Mouse (Mus musculus) spleen, postnatal 36 days (tissue): ENCODE data around the gene Zcchc17.

Source experiments
- DNase-seq, 2 experiments: peaks; one replicate each; pipeline ENCODE4 v3.0.0; 2022; ENCODE audit warnings: low spot score in 2 of 2, mixed read lengths in 1 of 2

The Zcchc17 gene

DNA sequence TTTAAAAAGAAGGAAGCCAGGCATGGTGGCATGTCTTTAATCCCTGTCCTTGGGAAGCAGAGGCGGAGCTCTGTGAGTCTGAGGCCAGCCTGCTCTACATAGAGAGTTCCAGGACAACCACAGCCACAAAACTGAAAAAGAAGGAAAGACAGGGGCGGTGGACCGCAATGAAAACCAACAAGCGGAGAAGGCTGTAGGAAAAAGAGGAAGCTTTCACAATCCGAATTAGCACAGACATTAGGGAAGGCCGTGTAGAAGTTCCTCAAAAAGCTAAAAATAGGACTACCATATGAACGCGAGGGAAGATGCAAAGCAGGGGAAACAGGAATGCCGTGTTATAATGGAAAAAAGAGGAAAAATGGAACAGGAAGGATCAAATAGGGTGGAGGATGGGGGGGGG lies 75.9 kb downstream of the Zcchc17 start:
- DNase-seq, result no peak

DNA sequence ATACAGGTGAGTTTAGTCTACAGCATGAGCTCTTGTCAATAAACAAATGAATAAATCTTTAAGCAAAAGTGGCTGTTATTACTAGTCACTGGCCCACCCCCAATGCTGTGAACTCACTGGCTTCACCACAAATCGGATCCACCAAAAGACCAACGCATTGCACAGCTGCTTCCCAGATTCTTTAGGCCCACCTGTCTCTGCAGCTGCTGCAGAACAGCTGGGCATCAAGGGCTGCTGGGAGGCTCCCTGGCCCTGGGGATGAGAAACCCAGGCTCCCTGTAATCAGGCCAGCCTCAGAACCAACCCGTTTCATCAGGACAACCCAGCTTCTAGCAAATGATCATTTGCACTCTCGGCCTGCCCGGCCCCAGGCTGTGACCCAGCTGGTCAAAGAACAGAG lies 76.9 kb downstream of the Zcchc17 start:
- no peak for DNase-seq

DNA sequence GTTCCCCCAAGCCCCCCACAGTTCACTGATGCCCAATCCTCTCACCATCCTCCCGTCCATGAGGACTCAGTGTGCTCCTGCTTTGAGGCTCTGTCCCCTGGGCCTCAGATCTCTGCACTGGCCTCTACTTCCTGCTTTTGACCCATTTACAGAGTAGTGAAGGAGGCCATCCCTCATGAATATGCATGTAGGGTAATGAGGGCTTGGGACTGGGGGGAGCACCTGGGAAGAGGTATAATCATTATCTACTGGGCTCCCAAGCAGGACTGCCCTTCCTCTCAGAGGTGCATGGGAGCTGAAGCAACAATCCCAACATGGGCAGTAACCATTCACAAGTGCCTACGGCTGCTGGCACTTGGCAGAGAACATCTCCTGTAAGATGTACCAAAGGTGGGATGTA lies 80.6 kb downstream of the Zcchc17 start, which contains the start of gene Serinc2:
TSS of gene Serinc2 (minus strand) at position 101 of the 400 bp plus-strand sequence.
- no peak for DNase-seq

DNA sequence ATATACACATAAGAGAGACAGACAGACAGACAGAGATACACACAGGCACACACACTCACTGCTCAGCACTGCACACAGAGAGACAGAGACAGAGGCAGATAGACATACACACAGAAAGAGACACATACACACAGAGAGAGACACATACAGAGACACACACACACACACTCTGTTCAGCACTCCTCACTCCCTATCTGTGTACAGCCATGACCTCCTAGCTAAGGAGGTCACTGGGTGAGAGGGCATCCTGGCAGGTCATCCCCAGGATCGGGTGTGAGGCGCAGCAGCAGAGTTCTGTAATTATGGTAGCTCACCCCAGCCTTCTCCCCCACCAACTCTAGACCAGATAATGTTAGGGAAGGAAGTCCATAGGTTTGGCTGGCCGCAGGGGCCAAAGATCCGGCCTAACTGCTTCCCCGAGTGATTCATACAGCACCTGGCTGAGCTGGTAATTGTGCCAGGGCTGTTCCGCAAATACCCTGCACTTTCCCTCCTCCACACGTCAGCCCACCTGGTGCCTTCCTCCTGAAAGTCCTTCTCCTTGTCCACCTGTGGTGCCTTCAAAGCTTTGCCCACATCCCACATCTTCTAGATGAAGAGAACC lies 83.1 kb downstream of the Zcchc17 start:
- no peak for DNase-seq

DNA sequence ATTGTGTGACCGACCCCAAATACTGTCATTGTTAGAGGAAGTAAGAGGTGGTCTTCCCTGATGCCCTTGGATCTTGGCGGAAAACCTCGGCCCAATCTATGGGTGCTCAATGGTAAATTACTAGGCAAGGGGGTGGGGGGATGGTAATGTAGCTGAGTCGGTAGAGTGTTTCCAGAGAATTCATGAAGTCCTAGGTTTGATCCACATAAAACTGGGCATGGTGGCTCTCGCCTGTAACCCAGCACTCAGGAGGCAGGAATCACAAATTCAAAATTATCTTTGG lies 84.0 kb downstream of the Zcchc17 start:
- no peak for DNase-seq

DNA sequence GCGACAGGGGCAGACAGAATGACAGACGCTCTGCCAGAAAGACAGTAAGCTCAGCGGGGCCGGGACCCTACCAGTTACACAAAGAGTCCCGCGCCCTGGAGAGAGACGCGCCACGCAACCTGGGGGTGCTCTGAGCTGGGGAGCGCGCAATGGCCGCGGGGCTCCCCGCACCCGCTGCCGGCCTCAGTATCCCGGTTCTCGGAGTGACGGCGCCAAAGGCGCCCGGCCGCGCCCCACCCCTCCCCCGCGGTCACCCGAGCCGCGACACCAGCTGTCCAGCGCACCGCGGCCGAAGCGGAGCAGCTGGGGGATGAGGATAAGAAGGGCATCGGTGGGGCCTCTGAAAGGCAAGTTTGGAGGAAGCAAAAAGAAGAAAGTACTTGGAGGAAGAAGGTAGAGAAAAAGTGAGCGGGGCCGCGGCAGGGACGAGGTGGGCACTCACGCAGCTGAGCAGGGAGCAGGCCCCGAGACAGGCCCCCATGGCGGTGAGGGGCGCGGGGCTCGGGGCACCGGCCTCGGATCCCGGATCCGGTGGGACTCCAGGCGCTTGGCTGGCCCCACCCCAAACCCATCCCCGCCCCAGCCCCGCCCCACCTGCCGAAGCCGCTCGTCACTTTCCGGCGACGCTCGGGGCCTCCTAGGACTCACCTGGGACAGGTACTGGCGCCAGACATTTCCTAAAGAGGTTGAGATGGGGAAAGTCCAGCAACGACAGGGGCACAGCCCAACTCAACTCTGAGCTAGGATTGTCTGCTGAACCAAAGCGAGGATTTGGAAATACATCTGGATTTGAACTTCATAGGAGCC lies 84.5 kb downstream of the Zcchc17 start:
- DNase-seq, result no peak

DNA sequence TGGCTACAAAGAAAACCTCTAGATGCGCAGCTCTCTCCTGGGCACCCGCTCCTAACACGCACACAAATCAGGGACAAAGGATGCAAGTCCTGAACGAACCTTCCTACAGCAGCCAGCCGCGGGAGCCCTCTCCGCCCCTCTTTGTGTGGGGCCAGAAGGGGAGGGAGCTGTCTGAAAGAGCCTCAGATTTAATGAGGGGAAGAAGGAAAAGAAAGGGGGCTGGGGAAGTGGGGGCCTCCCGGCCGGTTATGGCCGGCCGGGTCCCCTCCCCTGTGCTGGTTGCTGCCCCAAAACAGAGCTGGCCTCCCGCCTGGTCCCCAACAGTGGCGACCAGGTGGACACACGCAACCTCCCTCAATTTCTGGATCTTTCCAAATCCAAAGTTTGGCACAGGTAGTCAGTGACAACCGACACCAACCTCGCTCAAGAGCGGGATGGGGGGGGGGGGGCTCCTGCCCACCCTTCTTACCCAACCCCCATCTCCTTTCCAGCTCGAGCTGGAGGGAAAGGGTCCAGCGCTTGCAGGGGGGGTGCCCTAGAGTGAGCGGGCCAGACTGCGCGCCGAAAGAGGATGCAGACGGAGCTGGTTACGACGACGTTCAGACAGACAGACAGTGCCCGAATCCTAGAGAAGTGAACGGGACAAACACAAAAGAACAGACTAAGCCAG lies 85.3 kb downstream of the Zcchc17 start:
- no peak for DNase-seq

DNA sequence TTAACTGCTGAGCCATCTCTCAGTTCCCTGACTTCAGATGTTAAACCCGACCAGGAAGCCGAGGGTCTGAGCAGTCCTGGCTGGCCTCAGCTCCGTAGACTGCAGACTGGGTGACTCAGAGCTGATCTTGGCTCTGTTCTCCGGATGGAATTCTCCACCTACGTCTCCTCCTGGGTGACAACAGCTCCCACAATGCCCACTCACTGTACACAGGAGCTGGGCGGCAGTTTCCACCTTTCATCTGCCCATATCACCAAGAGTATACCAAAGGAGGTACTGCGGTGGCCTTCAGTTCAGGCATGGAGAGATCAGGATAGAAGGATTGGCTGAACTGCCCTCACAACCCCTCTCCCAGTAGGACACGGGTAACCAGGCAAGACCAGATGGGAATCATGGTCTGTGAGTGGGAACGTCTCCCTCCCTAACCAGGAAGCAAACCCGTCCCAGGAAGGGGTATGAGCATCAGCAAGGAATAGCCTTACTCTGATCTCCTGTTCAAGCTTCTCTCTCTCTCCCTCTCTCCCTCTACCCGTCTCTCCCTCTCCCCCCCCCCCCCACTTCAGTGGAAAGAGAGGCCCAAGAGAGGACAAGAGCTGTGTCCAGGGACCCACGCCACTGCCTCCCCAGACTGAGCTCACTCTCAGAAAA lies 85.9 kb downstream of the Zcchc17 start:
- DNase-seq, result no peak

DNA sequence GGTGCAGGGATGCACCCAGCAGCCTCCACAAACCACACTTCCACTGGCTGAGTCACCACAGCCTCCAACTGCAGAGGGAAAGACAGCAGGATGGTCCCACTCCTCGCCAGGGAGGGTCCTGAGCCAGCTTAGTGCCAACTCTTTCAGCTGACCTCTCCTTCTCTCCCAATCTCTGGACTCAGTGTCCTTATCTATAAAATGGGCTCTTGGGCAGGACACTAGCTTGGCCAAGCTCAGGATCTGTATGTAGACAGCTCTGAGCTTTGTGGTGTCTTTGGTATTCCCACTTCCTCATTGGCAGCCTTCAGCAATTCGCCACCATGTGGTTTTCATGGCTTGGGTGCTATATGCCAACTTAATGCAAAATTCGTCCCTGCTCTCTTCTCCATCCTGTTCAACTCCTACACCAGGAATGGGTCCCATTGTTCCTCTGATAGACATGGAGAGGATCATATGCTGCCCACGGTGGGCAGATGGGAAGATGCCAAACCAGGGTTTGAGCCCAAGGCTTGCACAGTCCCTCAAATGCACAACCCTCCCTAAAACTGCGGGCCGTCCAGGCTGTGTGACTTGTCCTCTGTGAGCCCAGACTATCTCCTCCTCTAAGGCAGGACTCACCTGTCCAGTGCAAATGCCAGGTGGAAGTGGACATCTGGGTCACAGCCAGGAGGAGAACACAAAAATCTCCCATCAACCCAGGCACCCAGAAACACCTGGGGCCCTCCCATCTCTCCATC lies 89.0 kb downstream of the Zcchc17 start:
- DNase-seq, result no peak

DNA sequence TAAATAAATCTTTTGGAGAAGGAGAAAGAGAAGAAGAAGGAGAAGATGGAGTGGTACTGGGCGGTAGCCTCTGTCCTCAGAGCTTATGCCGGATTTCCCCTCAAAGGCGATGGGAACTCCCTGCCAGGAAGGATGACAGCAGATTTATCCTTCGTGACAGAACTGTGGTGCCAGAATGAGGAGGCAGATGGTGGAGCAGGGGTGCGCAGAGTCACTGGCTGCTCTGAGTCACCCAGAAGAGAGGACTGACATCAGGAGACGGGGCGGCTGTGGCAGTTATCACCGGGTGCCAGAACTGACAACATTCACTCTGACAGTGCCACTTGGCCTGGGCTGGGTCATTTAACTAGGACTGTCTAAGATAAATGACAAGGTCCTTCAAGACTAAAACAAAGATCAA lies 89.7 kb downstream of the Zcchc17 start:
- DNase-seq, result peak; percentile 9 to 18

DNA sequence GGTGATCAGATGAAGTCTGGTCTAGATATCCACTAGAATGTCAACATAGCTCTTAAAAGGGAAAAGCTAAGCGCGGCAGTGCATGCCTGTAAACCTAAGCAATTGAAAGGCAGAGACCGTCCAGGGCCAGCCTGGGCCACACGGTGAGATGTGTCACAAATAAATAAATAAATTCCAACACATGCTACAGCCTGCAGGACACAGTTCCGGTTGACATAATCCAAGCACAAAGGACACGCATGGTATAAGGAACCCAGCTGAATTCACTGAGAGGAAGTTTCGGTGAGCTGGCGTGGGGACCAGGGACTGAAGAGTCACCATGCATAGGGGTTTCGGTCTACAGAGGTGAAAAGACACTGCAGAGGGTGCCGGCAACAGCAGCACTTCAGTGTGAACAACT lies 91.0 kb downstream of the Zcchc17 start:
- no peak for DNase-seq

DNA sequence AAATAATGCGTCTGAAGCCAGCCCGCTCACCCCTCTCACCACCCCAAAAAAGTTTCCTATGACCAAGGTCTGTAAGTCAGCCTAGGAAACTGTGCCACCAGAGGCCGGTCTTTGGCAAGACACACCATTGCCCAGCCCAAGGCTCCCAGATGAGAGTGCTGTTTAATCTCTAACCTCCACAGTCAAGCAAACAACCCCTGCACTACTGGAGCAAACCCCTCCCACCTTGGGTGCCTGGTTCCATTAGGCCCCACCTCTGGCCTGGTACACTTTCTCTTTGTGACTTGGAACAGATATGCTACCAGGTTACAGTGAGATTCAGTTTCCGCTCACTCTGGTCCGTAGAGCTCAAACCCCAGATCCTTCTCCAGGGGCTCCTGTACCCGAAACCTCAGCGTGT lies 92.7 kb downstream of the Zcchc17 start:
- peak in 1 of 2 experiments; percentile 10 for DNase-seq

DNA sequence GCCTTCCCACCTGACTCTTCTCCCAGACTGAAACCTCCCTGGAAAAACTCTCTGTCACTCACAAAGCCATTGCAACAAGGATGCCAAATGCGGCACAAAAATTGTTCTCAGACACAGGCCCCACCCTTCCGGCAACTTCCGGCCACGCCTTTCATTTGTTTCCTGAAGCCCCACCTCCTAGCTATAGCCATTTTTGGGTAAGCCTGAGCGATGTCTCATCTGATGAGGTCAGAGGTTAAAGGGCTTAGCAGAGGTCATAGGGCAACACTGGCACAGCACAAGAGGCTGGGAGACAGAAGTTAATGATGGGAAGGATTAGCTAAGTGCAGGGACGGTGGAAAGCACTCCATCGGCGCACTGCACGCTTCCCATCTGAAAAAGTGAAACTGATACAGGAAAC lies 93.1 kb downstream of the Zcchc17 start:
- no peak for DNase-seq
